Mouse (Mus musculus) olfactory bulb, adult 2 months (tissue): ENCODE data around the gene Hspa12a.

Source experiments
- CTCF ChIP-seq: fragments of 200-500 bp; IDR thresholded peaks from 2 replicates; pipeline ENCODE4 v1.5.1; 2012; ENCODE audit warnings: low read depth, mild to moderate bottlenecking, low read length, moderate library complexity; ENCODE audit not compliant: insufficient read depth
- POLR2A ChIP-seq: fragments of 200-500 bp; IDR thresholded peaks from 2 replicates; pipeline ENCODE4 v1.6.1; 2012; ENCODE audit warnings: mild to moderate bottlenecking, low read depth, low read length, moderate library complexity; ENCODE audit not compliant: insufficient read depth

GRCm38 (mm10) chr19:58873536-58873935, 69.9 kb downstream of the Hspa12a start:
- TF ChIP-seq CTCF, result no peak
- no peak for TF ChIP-seq POLR2A
